17 mouse cellular contexts compared by ENCODE assay signal in genomic region chr5:111215722-111216121, GRCm38 (mm10).
DNase-seq lines count a peak whose midpoint lies in the region; ATAC-seq and TF ChIP-seq lines count a peak whose summit lies in the region.
"Had no signal": no experiment of that assay in that cellular context is flagged by ENCODE, and none has a peak within 500 bp of the region (broad histone marks: within the 10 kb centered on the region; RNA-seq: fewer than 3 reads in every experiment).

No protein-coding gene starts in this region.

- peaks cover 68% of the 10 kb centered on the region for H3K4me1 ChIP-seq in forebrain, embryonic 12.5 days
- H3K4me1 ChIP-seq in forebrain, embryonic 11.5 days (replicated peaks; ENCODE audit: control insufficient read depth, insufficient read depth, low read length), result peaks cover 20% of the 10 kb centered on the region
- H3K4me1 ChIP-seq in midbrain, embryonic 10.5 days, result peaks cover 76% of the 10 kb centered on the region
- peaks cover 53% of the 10 kb centered on the region for H3K4me1 ChIP-seq in midbrain, embryonic 11.5 days (ENCODE audit: control insufficient read depth, insufficient read depth, low read length)
- H3K4me1 ChIP-seq in midbrain, embryonic 12.5 days, result peaks cover 73% of the 10 kb centered on the region
- no peaks in the 10 kb centered on the region for H3K4me1 ChIP-seq in stomach, postnatal 0 days (replicated peaks; ENCODE audit: control insufficient read depth, insufficient read depth)
- H3K4me1 ChIP-seq: stomach, embryonic 15.5 days had no signal

- H3K4me3 ChIP-seq in forebrain, embryonic 12.5 days (replicated peaks), result no peak overlapping the region
- H3K4me3 ChIP-seq in forebrain, embryonic 11.5 days (ENCODE audit: low read depth, low read length), result no peak overlapping the region
- H3K4me3 ChIP-seq in midbrain, embryonic 10.5 days, result no peak overlapping the region
- H3K4me3 ChIP-seq in midbrain, embryonic 11.5 days (ENCODE audit: low read depth, low read length), result no peak overlapping the region
- H3K4me3 ChIP-seq in midbrain, embryonic 12.5 days, result no peak overlapping the region
- no peak overlapping the region for H3K4me3 ChIP-seq in stomach, postnatal 0 days (ENCODE audit: low read depth, low read length)
- H3K4me3 ChIP-seq: heart, embryonic 10.5 days; stomach, embryonic 15.5 days had no signal

- H3K9ac ChIP-seq in forebrain, embryonic 12.5 days, result peak overlapping the region; percentile 7; the same call in 1 of the 2 replicates
- H3K9ac ChIP-seq in forebrain, embryonic 11.5 days (ENCODE audit: low read length), result no peak overlapping the region
- H3K9ac ChIP-seq in midbrain, embryonic 11.5 days (ENCODE audit: low read length), result no peak overlapping the region
- no peak overlapping the region for H3K9ac ChIP-seq in midbrain, embryonic 12.5 days (replicated peaks)
- H3K9ac ChIP-seq in stomach, postnatal 0 days (ENCODE audit: low read length), result no peak overlapping the region
- H3K9ac ChIP-seq: stomach, embryonic 15.5 days had no signal

- no peaks in the 10 kb centered on the region for H3K36me3 ChIP-seq in forebrain, embryonic 12.5 days (replicated peaks)
- H3K36me3 ChIP-seq in forebrain, embryonic 11.5 days (ENCODE audit: control insufficient read depth, insufficient read depth, low read length), result no peaks in the 10 kb centered on the region
- H3K36me3 ChIP-seq in midbrain, embryonic 10.5 days, result no peaks in the 10 kb centered on the region
- H3K36me3 ChIP-seq in midbrain, embryonic 11.5 days (ENCODE audit: control insufficient read depth, insufficient read depth, low read length), result no peaks in the 10 kb centered on the region
- H3K36me3 ChIP-seq in midbrain, embryonic 12.5 days, result no peaks in the 10 kb centered on the region
- no peaks in the 10 kb centered on the region for H3K36me3 ChIP-seq in stomach, postnatal 0 days (ENCODE audit: control insufficient read depth, insufficient read depth, low read length)
- H3K36me3 ChIP-seq: heart, embryonic 10.5 days; stomach, embryonic 15.5 days had no signal

- 73% methylated on average over 11 of the region's 11 CpGs for WGBS in forebrain, embryonic 12.5 days
- 76% methylated on average over 11 of the region's 11 CpGs for WGBS in forebrain, embryonic 11.5 days
- WGBS in midbrain, embryonic 10.5 days, result 82% methylated on average over 11 of the region's 11 CpGs
- WGBS in midbrain, embryonic 11.5 days, result 84% methylated on average over 11 of the region's 11 CpGs
- 78% methylated on average over 11 of the region's 11 CpGs for WGBS in midbrain, embryonic 12.5 days
- WGBS in stomach, postnatal 0 days, result 31% methylated on average over 11 of the region's 11 CpGs

- no peak for DNase-seq in forebrain, embryonic 11.5 days (ENCODE audit: low spot score)
- DNase-seq in midbrain, embryonic 10.5 days (ENCODE audit: low spot score), result no peak
- DNase-seq in midbrain, embryonic 11.5 days (ENCODE audit: low spot score, missing footprints), result no peak
- no peak for DNase-seq in stomach, postnatal 0 days (ENCODE audit: low spot score)
- no peak for DNase-seq in urinary bladder, adult 18-20 months (ENCODE audit: low spot score in 2 of 2)
- DNase-seq: cerebellum, adult 11 months; gastrocnemius, postnatal 14 days; kidney, adult 18-20 months; kidney, postnatal 4 days; lung, postnatal 4 days; thymus, postnatal 36 days had no signal

- ATAC-seq in forebrain, embryonic 12.5 days (ENCODE audit: low FRiP score), result 0 out of 2 replicates have a peak, but pooled peaks have one; percentile 7
- ATAC-seq in forebrain, embryonic 11.5 days (replicated peaks; ENCODE audit: low FRiP score), result no peak
- no peak for ATAC-seq in midbrain, embryonic 11.5 days (ENCODE audit: low FRiP score)
- ATAC-seq in midbrain, embryonic 12.5 days (ENCODE audit: low FRiP score, low read depth), result no peak
- ATAC-seq in stomach, postnatal 0 days (ENCODE audit: low FRiP score, low TSS enrichment), result peak; percentile 60
- ATAC-seq in erythroblast, adult 5-6 weeks (replicated peaks; ENCODE audit: low FRiP score, poor library complexity, severe bottlenecking), result no peak
- ATAC-seq: activated CD4-positive, CD25-positive, alpha-beta regulatory T cell, adult 4 months had no signal

- no peak for TF ChIP-seq CTCF in stomach, postnatal 0 days (IDR thresholded peaks at IDR 0.05; ENCODE audit: low read depth)

- H3K9me3 ChIP-seq in forebrain, embryonic 12.5 days, result no peaks in the 10 kb centered on the region
- no peaks in the 10 kb centered on the region for H3K9me3 ChIP-seq in forebrain, embryonic 11.5 days (ENCODE audit: control insufficient read depth, low read length)
- no peaks in the 10 kb centered on the region for H3K9me3 ChIP-seq in midbrain, embryonic 10.5 days (replicated peaks)
- H3K9me3 ChIP-seq in midbrain, embryonic 11.5 days (ENCODE audit: control insufficient read depth, low read length), result no peaks in the 10 kb centered on the region
- H3K9me3 ChIP-seq in midbrain, embryonic 12.5 days, result no peaks in the 10 kb centered on the region
- H3K9me3 ChIP-seq in stomach, postnatal 0 days (ENCODE audit: control insufficient read depth, low read length), result no peaks in the 10 kb centered on the region
- H3K9me3 ChIP-seq: heart, embryonic 10.5 days; stomach, embryonic 15.5 days had no signal

- H3K27me3 ChIP-seq in forebrain, embryonic 12.5 days, result peaks cover 16% of the 10 kb centered on the region
- peaks cover 2% of the 10 kb centered on the region for H3K27me3 ChIP-seq in forebrain, embryonic 11.5 days (ENCODE audit: control insufficient read depth, insufficient read depth, low read length)
- peaks cover 74% of the 10 kb centered on the region for H3K27me3 ChIP-seq in midbrain, embryonic 10.5 days (ENCODE audit: low read depth, poor library complexity, severe bottlenecking)
- H3K27me3 ChIP-seq in midbrain, embryonic 11.5 days (ENCODE audit: control insufficient read depth, insufficient read depth, low read length), result peaks cover 2% of the 10 kb centered on the region; the same call in 1 of the 2 replicates
- peaks cover 54% of the 10 kb centered on the region for H3K27me3 ChIP-seq in midbrain, embryonic 12.5 days
- no peaks in the 10 kb centered on the region for H3K27me3 ChIP-seq in stomach, postnatal 0 days (ENCODE audit: control insufficient read depth, insufficient read depth, low read length)
- H3K27me3 ChIP-seq: stomach, embryonic 15.5 days had no signal

- no peak overlapping the region for H3K4me2 ChIP-seq in forebrain, embryonic 12.5 days
- no peak overlapping the region for H3K4me2 ChIP-seq in forebrain, embryonic 11.5 days (ENCODE audit: low read depth, low read length, severe bottlenecking)
- H3K4me2 ChIP-seq in midbrain, embryonic 11.5 days, result no peak overlapping the region
- no peak overlapping the region for H3K4me2 ChIP-seq in midbrain, embryonic 12.5 days (replicated peaks)
- no peak overlapping the region for H3K4me2 ChIP-seq in stomach, postnatal 0 days (replicated peaks; ENCODE audit: low read depth)
- H3K4me2 ChIP-seq: stomach, embryonic 15.5 days had no signal

- TF ChIP-seq EP300 in stomach, postnatal 0 days (optimal IDR thresholded peaks at IDR 0.05), result no peak

- H3K27ac ChIP-seq in forebrain, embryonic 12.5 days, result peak overlapping the region; percentile 53
- no peak overlapping the region for H3K27ac ChIP-seq in forebrain, embryonic 11.5 days (ENCODE audit: low read depth, low read length)
- peak overlapping the region; percentile 9 for H3K27ac ChIP-seq in midbrain, embryonic 10.5 days (replicated peaks)
- no peak overlapping the region for H3K27ac ChIP-seq in midbrain, embryonic 11.5 days (ENCODE audit: low read depth, low read length)
- H3K27ac ChIP-seq in midbrain, embryonic 12.5 days (replicated peaks), result peak overlapping the region; percentile 65
- H3K27ac ChIP-seq in stomach, postnatal 0 days (replicated peaks), result no peak overlapping the region
- H3K27ac ChIP-seq: heart, embryonic 10.5 days; stomach, embryonic 15.5 days had no signal

Comparison
In these comparisons a context has a peak if more than half of its experiments do, and no peak if none do; other contexts are left out.
1. ATAC-seq: peak in forebrain, embryonic 12.5 days (single experiment) and stomach, postnatal 0 days (single experiment); none in forebrain, embryonic 11.5 days (single experiment), midbrain, embryonic 11.5 days (single experiment), midbrain, embryonic 12.5 days (single experiment) and erythroblast, adult 5-6 weeks (single experiment).
2. H3K27ac ChIP-seq: peak in forebrain, embryonic 12.5 days (single experiment), midbrain, embryonic 10.5 days (single experiment) and midbrain, embryonic 12.5 days (single experiment); none in forebrain, embryonic 11.5 days (single experiment), midbrain, embryonic 11.5 days (single experiment) and stomach, postnatal 0 days (single experiment).